Mouse (Mus musculus): Measurements from ENCODE around the gene Snx8.

GRCm38 (mm10) chr5:140381156-140381555 lies 7.9 kb downstream of the Snx8 start:
- TF ChIP-seq CTCF (IDR thresholded peaks at IDR 0.05; ENCODE audit: insufficient read depth, low read length), result no peak
- no peak for TF ChIP-seq POLR2A (IDR thresholded peaks at IDR 0.05; ENCODE audit: borderline replicate concordance, extremely low read depth, low read depth, low read length)

Data from lung, adult 2 months (tissue).